Mouse (Mus musculus): ENCODE measurements at regions not wholly inside any gene's neighbourhood (a gene's known extent, or its start where the extent isn't known, plus 50 kb on each side); places are given as distances from the start of the nearest gene placed in this dataset.
A peak's percentile ranks its signal among the peaks of the same experiment; 100 is the strongest.

GRCm38 (mm10) chr12:54382965-54383364, 179.3 kb upstream of the Egln3 start:
- Histone ChIP-seq H3K27ac (ENCODE audit: low read depth, low read length) (no peak overlapping the region), H3K9me3 (ENCODE audit: control insufficient read depth, low read length) (no peaks in the 10 kb centered on the region), H3K27me3 (ENCODE audit: control insufficient read depth, insufficient read depth, low read length) (no peaks in the 10 kb centered on the region), H3K4me2 (ENCODE audit: low read depth, low read length, severe bottlenecking) (no peak overlapping the region), H3K36me3 (ENCODE audit: control insufficient read depth, insufficient read depth, low read length) (no peaks in the 10 kb centered on the region), H3K4me3 (ENCODE audit: low read depth, low read length) (no peak overlapping the region), H3K9ac (ENCODE audit: low read length) (no peak overlapping the region), H3K4me1 (replicated peaks; ENCODE audit: control insufficient read depth, insufficient read depth, low read length) (no peaks in the 10 kb centered on the region)
- WGBS, result 97% methylated on average over 2 of the region's 2 CpGs
- ATAC-seq (replicated peaks; ENCODE audit: low FRiP score) (no peak), DNase-seq (ENCODE audit: low spot score) (no peak)

GRCm38 (mm10) chr12:54382061-54382460, 178.4 kb upstream of the Egln3 start:
- Histone ChIP-seq H3K9me3 (ENCODE audit: control insufficient read depth, low read length) (no peaks in the 10 kb centered on the region), H3K27ac (ENCODE audit: low read depth, low read length) (no peak overlapping the region), H3K4me3 (ENCODE audit: low read depth, low read length) (no peak overlapping the region), H3K36me3 (ENCODE audit: control insufficient read depth, insufficient read depth, low read length) (no peaks in the 10 kb centered on the region), H3K27me3 (ENCODE audit: control insufficient read depth, insufficient read depth, low read length) (no peaks in the 10 kb centered on the region), H3K4me1 (replicated peaks; ENCODE audit: control insufficient read depth, insufficient read depth, low read length) (no peaks in the 10 kb centered on the region), H3K9ac (ENCODE audit: low read length) (no peak overlapping the region), H3K4me2 (ENCODE audit: low read depth, low read length, severe bottlenecking) (no peak overlapping the region)
- DNase-seq (ENCODE audit: low spot score) (no peak), ATAC-seq (replicated peaks; ENCODE audit: low FRiP score) (no peak)
- 90% methylated on average over 6 of the region's 6 CpGs for WGBS

GRCm38 (mm10) chr12:54380322-54380721, 176.7 kb upstream of the Egln3 start:
- no peaks in the 10 kb centered on the region for H3K4me1 ChIP-seq (replicated peaks; ENCODE audit: control insufficient read depth, insufficient read depth, low read length)
- no peaks in the 10 kb centered on the region for H3K27me3 ChIP-seq (ENCODE audit: control insufficient read depth, insufficient read depth, low read length)
- DNase-seq (ENCODE audit: low spot score) (no peak), ATAC-seq (replicated peaks; ENCODE audit: low FRiP score) (no peak)
- H3K27ac ChIP-seq (ENCODE audit: low read depth, low read length), result no peak overlapping the region
- H3K9ac ChIP-seq (ENCODE audit: low read length), result no peak overlapping the region
- 91% methylated on average over 5 of the region's 5 CpGs for WGBS
- no peak overlapping the region for H3K4me2 ChIP-seq (ENCODE audit: low read depth, low read length, severe bottlenecking)
- no peaks in the 10 kb centered on the region for H3K36me3 ChIP-seq (ENCODE audit: control insufficient read depth, insufficient read depth, low read length)
- no peak overlapping the region for H3K4me3 ChIP-seq (ENCODE audit: low read depth, low read length)
- no peaks in the 10 kb centered on the region for H3K9me3 ChIP-seq (ENCODE audit: control insufficient read depth, low read length)

GRCm38 (mm10) chr12:54378576-54378975, 174.9 kb upstream of the Egln3 start:
- no peak overlapping the region for H3K27ac ChIP-seq (ENCODE audit: low read depth, low read length)
- DNase-seq (ENCODE audit: low spot score), result no peak

GRCm38 (mm10) chr12:54374060-54374459, 170.4 kb upstream of the Egln3 start:
- 79% methylated on average over 4 of the region's 4 CpGs for WGBS
- no peaks in the 10 kb centered on the region for H3K36me3 ChIP-seq (ENCODE audit: control insufficient read depth, insufficient read depth, low read length)
- ATAC-seq (replicated peaks; ENCODE audit: low FRiP score), result no peak
- no peaks in the 10 kb centered on the region for H3K27me3 ChIP-seq (ENCODE audit: control insufficient read depth, insufficient read depth, low read length)
- H3K4me3 ChIP-seq (ENCODE audit: low read depth, low read length), result no peak overlapping the region
- no peak overlapping the region for H3K27ac ChIP-seq (ENCODE audit: low read depth, low read length)
- H3K9me3 ChIP-seq (ENCODE audit: control insufficient read depth, low read length), result no peaks in the 10 kb centered on the region
- no peak for DNase-seq (ENCODE audit: low spot score)
- no peak overlapping the region for H3K9ac ChIP-seq (ENCODE audit: low read length)
- no peaks in the 10 kb centered on the region for H3K4me1 ChIP-seq (replicated peaks; ENCODE audit: control insufficient read depth, insufficient read depth, low read length)
- no peak overlapping the region for H3K4me2 ChIP-seq (ENCODE audit: low read depth, low read length, severe bottlenecking)

More at GRCm38 (mm10) chr12:54378576-54378975, 174.9 kb upstream of the Egln3 start:
- no peaks in the 10 kb centered on the region for H3K9me3 ChIP-seq (ENCODE audit: control insufficient read depth, low read length)
- H3K36me3 ChIP-seq (ENCODE audit: control insufficient read depth, insufficient read depth, low read length), result no peaks in the 10 kb centered on the region
- no peaks in the 10 kb centered on the region for H3K4me1 ChIP-seq (replicated peaks; ENCODE audit: control insufficient read depth, insufficient read depth, low read length)
- H3K4me3 ChIP-seq (ENCODE audit: low read depth, low read length), result no peak overlapping the region
- no peak overlapping the region for H3K9ac ChIP-seq (ENCODE audit: low read length)
- no peak overlapping the region for H3K4me2 ChIP-seq (ENCODE audit: low read depth, low read length, severe bottlenecking)
- 96% methylated on average over 2 of the region's 2 CpGs for WGBS
- no peak for ATAC-seq (replicated peaks; ENCODE audit: low FRiP score)
- H3K27me3 ChIP-seq (ENCODE audit: control insufficient read depth, insufficient read depth, low read length), result no peaks in the 10 kb centered on the region

GRCm38 (mm10) chr12:54369217-54369616, 165.6 kb upstream of the Egln3 start:
- no peak overlapping the region for H3K9ac ChIP-seq (ENCODE audit: low read length)
- H3K9me3 ChIP-seq (ENCODE audit: control insufficient read depth, low read length), result no peaks in the 10 kb centered on the region
- DNase-seq (ENCODE audit: low spot score), result no peak
- no peaks in the 10 kb centered on the region for H3K4me1 ChIP-seq (replicated peaks; ENCODE audit: control insufficient read depth, insufficient read depth, low read length)
- no peak overlapping the region for H3K4me2 ChIP-seq (ENCODE audit: low read depth, low read length, severe bottlenecking)
- no peak overlapping the region for H3K27ac ChIP-seq (ENCODE audit: low read depth, low read length)
- H3K4me3 ChIP-seq (ENCODE audit: low read depth, low read length), result no peak overlapping the region
- WGBS, result 91% methylated on average over 5 of the region's 5 CpGs
- no peak for ATAC-seq (replicated peaks; ENCODE audit: low FRiP score)
- no peaks in the 10 kb centered on the region for H3K36me3 ChIP-seq (ENCODE audit: control insufficient read depth, insufficient read depth, low read length)
- H3K27me3 ChIP-seq (ENCODE audit: control insufficient read depth, insufficient read depth, low read length), result no peaks in the 10 kb centered on the region

GRCm38 (mm10) chr12:54364381-54365095, 160.9 kb upstream of the Egln3 start:
- H3K9ac ChIP-seq (ENCODE audit: low read length), result no peak overlapping the region
- no peaks in the 10 kb centered on the region for H3K27me3 ChIP-seq (ENCODE audit: control insufficient read depth, insufficient read depth, low read length)
- H3K27ac ChIP-seq (ENCODE audit: low read depth, low read length), result 0 out of 2 replicates have a peak overlapping the region, but pooled peaks have one; percentile 50
- H3K4me3 ChIP-seq (ENCODE audit: low read depth, low read length), result no peak overlapping the region
- H3K4me1 ChIP-seq (replicated peaks; ENCODE audit: control insufficient read depth, insufficient read depth, low read length), result no peaks in the 10 kb centered on the region
- ATAC-seq (replicated peaks; ENCODE audit: low FRiP score), result peak; percentile 55
- H3K36me3 ChIP-seq (ENCODE audit: control insufficient read depth, insufficient read depth, low read length), result no peaks in the 10 kb centered on the region
- peak; percentile 54 for DNase-seq (ENCODE audit: low spot score)
- H3K9me3 ChIP-seq (ENCODE audit: control insufficient read depth, low read length), result no peaks in the 10 kb centered on the region; the same call in 1 of the 2 replicates
- no peak overlapping the region for H3K4me2 ChIP-seq (ENCODE audit: low read depth, low read length, severe bottlenecking)
- WGBS, result 34% methylated on average over 11 of the region's 11 CpGs

- H3K36me3 ChIP-seq (ENCODE audit: control insufficient read depth, insufficient read depth, low read length), result no peaks in the 10 kb centered on the region
- DNase-seq (ENCODE audit: low spot score), result no peak
- no peak overlapping the region for H3K9ac ChIP-seq (ENCODE audit: low read length)
- H3K27ac ChIP-seq (ENCODE audit: low read depth, low read length), result no peak overlapping the region
- no peak for ATAC-seq (replicated peaks; ENCODE audit: low FRiP score)
- H3K4me2 ChIP-seq (ENCODE audit: low read depth, low read length, severe bottlenecking), result no peak overlapping the region
- H3K4me3 ChIP-seq (ENCODE audit: low read depth, low read length), result no peak overlapping the region
- H3K9me3 ChIP-seq (ENCODE audit: control insufficient read depth, low read length), result no peaks in the 10 kb centered on the region; the same call in 1 of the 2 replicates
- WGBS, result 94% methylated on average over 4 of the region's 4 CpGs
- no peaks in the 10 kb centered on the region for H3K4me1 ChIP-seq (replicated peaks; ENCODE audit: control insufficient read depth, insufficient read depth, low read length)
- no peaks in the 10 kb centered on the region for H3K27me3 ChIP-seq (ENCODE audit: control insufficient read depth, insufficient read depth, low read length)
Measured at GRCm38 (mm10) chr12:54361762-54362161, 158.1 kb upstream of the Egln3 start.

- Histone ChIP-seq H3K4me3 (ENCODE audit: low read depth, low read length) (no peak overlapping the region), H3K9me3 (ENCODE audit: control insufficient read depth, low read length) (no peaks in the 10 kb centered on the region), H3K4me1 (replicated peaks; ENCODE audit: control insufficient read depth, insufficient read depth, low read length) (peaks cover 2% of the 10 kb centered on the region; the same call in 1 of the 2 replicates), H3K36me3 (ENCODE audit: control insufficient read depth, insufficient read depth, low read length) (no peaks in the 10 kb centered on the region), H3K9ac (ENCODE audit: low read length) (no peak overlapping the region), H3K27ac (ENCODE audit: low read depth, low read length) (no peak overlapping the region), H3K27me3 (ENCODE audit: control insufficient read depth, insufficient read depth, low read length) (no peaks in the 10 kb centered on the region), H3K4me2 (ENCODE audit: low read depth, low read length, severe bottlenecking) (no peak overlapping the region)
- 29% methylated on average over 6 of the region's 6 CpGs for WGBS
- no peak for DNase-seq (ENCODE audit: low spot score)
- ATAC-seq (replicated peaks; ENCODE audit: low FRiP score), result no peak
Measured at GRCm38 (mm10) chr12:54354187-54354586, 150.5 kb upstream of the Egln3 start.
